Mouse (Mus musculus) neural tube, embryonic 15.5 days (tissue): Measurements from ENCODE around the gene Sapcd1. TPM values are rescaled to one million over a fixed set of nuclear protein-coding genes. Genes with fewer than 3 reads are reported as not detected.
"Not testable (repeated sequence)": the region's sequence is repeated elsewhere in the genome, so short reads cannot be mapped to it uniquely, and the experiment has no call there.

Experiments
- ATAC-seq: fragments of 200-750 bp; cut with Nextera tagmentation; 2 replicates; pipeline ENCODE4 v1.8.0; 2017; ENCODE audit warnings: mild to moderate bottlenecking, moderate TSS enrichment, moderate library complexity; ENCODE audit not compliant: low FRiP score
- H3K27ac ChIP-seq: fragments of 300-500 bp; sonication (generic); replicated peaks from 2 replicates; pipeline ENCODE4 v1.5.1; 2015; ENCODE audit warnings: mild to moderate bottlenecking, inconsistent platforms
- H3K27me3 ChIP-seq: fragments of 300-500 bp; sonication (generic); replicated peaks from 2 replicates; pipeline ENCODE4 v1.6.1; 2015; ENCODE audit warnings: inconsistent platforms
- H3K36me3 ChIP-seq: fragments of 300-500 bp; sonication (generic); 2 replicates; pipeline ENCODE4 v1.6.1; 2015; ENCODE audit warnings: inconsistent platforms
- H3K4me1 ChIP-seq: fragments of 300-500 bp; sonication (generic); 2 replicates; pipeline ENCODE4 v1.6.1; 2015; ENCODE audit warnings: inconsistent platforms
- H3K4me2 ChIP-seq: fragments of 300-500 bp; sonication (generic); 2 replicates; pipeline ENCODE4 v1.6.1; 2015; ENCODE audit warnings: inconsistent platforms, mild to moderate bottlenecking, moderate library complexity
- H3K4me3 ChIP-seq: fragments of 300-500 bp; sonication (generic); replicated peaks from 2 replicates; pipeline ENCODE4 v1.5.1; 2015; ENCODE audit warnings: mild to moderate bottlenecking, inconsistent platforms
- H3K9ac ChIP-seq: fragments of 300-500 bp; sonication (generic); replicated peaks from 2 replicates; pipeline ENCODE4 v1.6.1; 2015; ENCODE audit warnings: mild to moderate bottlenecking, inconsistent platforms
- H3K9me3 ChIP-seq: fragments of 300-500 bp; sonication (generic); replicated peaks from 2 replicates; pipeline ENCODE4 v1.6.1; 2016; ENCODE audit warnings: inconsistent platforms
- WGBS: fragments of 180-500 bp; shearing (Covaris S2); methylation state at CpG from one replicate; pipeline ENCODE4 v1.1.7; 2015; ENCODE audit warnings: mixed read lengths; 5-methylcytosine and 5-hydroxymethylcytosine counted together
- polyA plus RNA-seq: library from polyadenylated mRNA; unstranded; fragments of >200 nt; fragmentation: Nextera tagmentation; extraction: Ambion mirVana; gene quantifications from 2 replicates; pipeline ENCODE4 v1.2.1, GENCODE M21; 2015

The Sapcd1 gene
- polyA plus RNA-seq, 1 experiment from 2014 or later, result 1.8 TPM

GRCm38 (mm10) chr17:35039121-35039873, 11.5 kb upstream of the Sapcd1 start:
- Histone ChIP-seq H3K9ac (no peak overlapping the region), H3K27me3 (no peaks in the 10 kb centered on the region), H3K36me3 (no peaks in the 10 kb centered on the region), H3K4me3 (no peak overlapping the region), H3K4me2 (no peak overlapping the region), H3K27ac (no peak overlapping the region), H3K9me3 (no peaks in the 10 kb centered on the region), H3K4me1 (no peaks in the 10 kb centered on the region)
- WGBS, result 90% methylated on average over 11 of the region's 11 CpGs
- ATAC-seq, result no peak

GRCm38 (mm10) chr17:35034896-35035295, 7.1 kb upstream of the Sapcd1 start:
- Histone ChIP-seq H3K36me3 (no peaks in the 10 kb centered on the region), H3K9ac (no peak overlapping the region), H3K4me2 (no peak overlapping the region), H3K27ac (no peak overlapping the region), H3K4me1 (peaks cover 5% of the 10 kb centered on the region), H3K4me3 (no peak overlapping the region), H3K27me3 (no peaks in the 10 kb centered on the region), H3K9me3 (no peaks in the 10 kb centered on the region)
- 76% methylated on average over 6 of the region's 6 CpGs for WGBS
- ATAC-seq, result no peak

- H3K9ac ChIP-seq, ATAC-seq: not testable (repeated sequence)
Measured at GRCm38 (mm10) chr17:35033703-35034102, 5.9 kb upstream of the Sapcd1 start.

GRCm38 (mm10) chr17:35032323-35032870, 4.6 kb upstream of the Sapcd1 start:
- WGBS, result 77% methylated on average over 8 of the region's 8 CpGs
- H3K4me3 ChIP-seq, result no peak overlapping the region
- no peak overlapping the region for H3K27ac ChIP-seq
- no peak overlapping the region for H3K9ac ChIP-seq
- H3K4me2 ChIP-seq, result no peak overlapping the region
- H3K27me3 ChIP-seq, result no peaks in the 10 kb centered on the region
- peaks cover 12% of the 10 kb centered on the region for H3K4me1 ChIP-seq
- H3K36me3 ChIP-seq, result no peaks in the 10 kb centered on the region
- H3K9me3 ChIP-seq, result no peaks in the 10 kb centered on the region
- ATAC-seq, result no peak

More at GRCm38 (mm10) chr17:35033703-35034102, 5.9 kb upstream of the Sapcd1 start:
- WGBS, result 78% methylated on average over 1 of the region's 1 CpGs
- H3K4me3 ChIP-seq, H3K36me3 ChIP-seq, H3K27me3 ChIP-seq, H3K4me2 ChIP-seq, H3K27ac ChIP-seq, H3K4me1 ChIP-seq, H3K9me3 ChIP-seq: not testable (repeated sequence)

- H3K4me3 ChIP-seq, result no peak overlapping the region
- H3K4me2 ChIP-seq, result no peak overlapping the region
- H3K9me3 ChIP-seq, result no peaks in the 10 kb centered on the region
- no peaks in the 10 kb centered on the region for H3K27me3 ChIP-seq
- H3K27ac ChIP-seq, result no peak overlapping the region
- H3K9ac ChIP-seq, result no peak overlapping the region
- no peak for ATAC-seq
- 89% methylated on average over 7 of the region's 7 CpGs for WGBS
- no peaks in the 10 kb centered on the region for H3K36me3 ChIP-seq
- peaks cover 15% of the 10 kb centered on the region for H3K4me1 ChIP-seq
Measured at GRCm38 (mm10) chr17:35031880-35032279, 4.1 kb upstream of the Sapcd1 start.

- Histone ChIP-seq H3K9ac (no peak overlapping the region), H3K4me1 (peaks cover 16% of the 10 kb centered on the region), H3K27me3 (no peaks in the 10 kb centered on the region), H3K36me3 (no peaks in the 10 kb centered on the region), H3K4me3 (no peak overlapping the region), H3K4me2 (no peak overlapping the region), H3K9me3 (no peaks in the 10 kb centered on the region), H3K27ac (no peak overlapping the region)
- no peak for ATAC-seq
- 91% methylated on average over 11 of the region's 11 CpGs for WGBS
Measured at GRCm38 (mm10) chr17:35031272-35031671, 3.5 kb upstream of the Sapcd1 start.

GRCm38 (mm10) chr17:35029691-35030532, 2.1 kb upstream of the Sapcd1 start:
- no peak for ATAC-seq

GRCm38 (mm10) chr17:35028315-35028714, 499 bp upstream of the Sapcd1 start:
- Histone ChIP-seq H3K27me3 (no peaks in the 10 kb centered on the region), H3K4me2 (no peak overlapping the region), H3K4me3 (no peak overlapping the region), H3K4me1 (peaks cover 22% of the 10 kb centered on the region), H3K9ac (no peak overlapping the region), H3K36me3 (no peaks in the 10 kb centered on the region), H3K9me3 (no peaks in the 10 kb centered on the region), H3K27ac (no peak overlapping the region)
- no peak for ATAC-seq
- WGBS, result 90% methylated on average over 2 of the region's 2 CpGs

More at GRCm38 (mm10) chr17:35029691-35030532, 2.1 kb upstream of the Sapcd1 start:
- Histone ChIP-seq H3K4me1 (peaks cover 22% of the 10 kb centered on the region), H3K4me3 (0 out of 2 replicates have a peak overlapping the region, but pooled peaks have one; percentile 17), H3K9me3 (no peaks in the 10 kb centered on the region), H3K4me2 (peak overlapping the region; percentile 46), H3K36me3 (no peaks in the 10 kb centered on the region), H3K27ac (no peak overlapping the region), H3K9ac (peak overlapping the region; percentile 26; the same call in 1 of the 2 replicates), H3K27me3 (no peaks in the 10 kb centered on the region)
- 30% methylated on average over 19 of the region's 19 CpGs for WGBS

GRCm38 (mm10) chr17:35026206-35026605, 1.6 kb downstream of the Sapcd1 start:
- Histone ChIP-seq H3K4me3 (no peak overlapping the region), H3K9ac (no peak overlapping the region), H3K9me3 (no peaks in the 10 kb centered on the region), H3K36me3 (no peaks in the 10 kb centered on the region), H3K27me3 (no peaks in the 10 kb centered on the region), H3K4me1 (peaks cover 26% of the 10 kb centered on the region), H3K27ac (no peak overlapping the region), H3K4me2 (no peak overlapping the region)
- no peak for ATAC-seq
- WGBS, result 80% methylated on average over 5 of the region's 5 CpGs

- Histone ChIP-seq H3K4me3 (no peak overlapping the region), H3K9ac (no peak overlapping the region), H3K36me3 (no peaks in the 10 kb centered on the region), H3K27ac (no peak overlapping the region), H3K27me3 (no peaks in the 10 kb centered on the region), H3K9me3 (no peaks in the 10 kb centered on the region), H3K4me2 (no peak overlapping the region), H3K4me1 (peaks cover 24% of the 10 kb centered on the region)
- WGBS, result 79% methylated on average over 6 of the region's 10 CpGs
- no peak for ATAC-seq
Measured at GRCm38 (mm10) chr17:35024691-35025488, 2.9 kb downstream of the Sapcd1 start.

- no peak overlapping the region for H3K9ac ChIP-seq
- peaks cover 21% of the 10 kb centered on the region for H3K4me1 ChIP-seq
- H3K36me3 ChIP-seq, result no peaks in the 10 kb centered on the region
- no peaks in the 10 kb centered on the region for H3K9me3 ChIP-seq
- ATAC-seq, result no peak
- no peaks in the 10 kb centered on the region for H3K27me3 ChIP-seq
- WGBS, result 75% methylated on average over 12 of the region's 13 CpGs
- H3K4me3 ChIP-seq, result no peak overlapping the region
- no peak overlapping the region for H3K27ac ChIP-seq
- H3K4me2 ChIP-seq, result no peak overlapping the region
Measured at GRCm38 (mm10) chr17:35024261-35024660, 3.6 kb downstream of the Sapcd1 start.
